Mouse (Mus musculus) liver, embryonic 11.5 days (tissue): ENCODE data around the gene Zfp119a. TPM values are rescaled to one million over a fixed set of nuclear protein-coding genes. Genes with fewer than 3 reads are reported as not detected.
A peak's percentile ranks its signal among the peaks of the same experiment; 100 is the strongest.
"Not testable (repeated sequence)": the region's sequence is repeated elsewhere in the genome, so short reads cannot be mapped to it uniquely, and the experiment has no call there.

ENCODE experiments used
- ATAC-seq: fragments of 200-750 bp; cut with Nextera tagmentation; replicated peaks from 2 replicates; pipeline ENCODE4 v1.8.0; 2017; ENCODE audit warnings: moderate number of reproducible peaks, mild to moderate bottlenecking, moderate TSS enrichment, moderate library complexity; ENCODE audit not compliant: low FRiP score
- DNase-seq: peaks from one replicate; pipeline ENCODE4 v3.0.0-alpha.2; 2017; ENCODE audit warnings: low spot score
- H3K27ac ChIP-seq: fragments of 300-500 bp; sonication (generic); 2 replicates; pipeline ENCODE4 v1.5.1; 2014; ENCODE audit warnings: mild to moderate bottlenecking, low read depth, low read length, control low read depth
- H3K27me3 ChIP-seq: fragments of 300-500 bp; sonication (generic); replicated peaks from 2 replicates; pipeline ENCODE4 v1.6.1; 2014; ENCODE audit warnings: low read length, mixed read lengths; ENCODE audit not compliant: control insufficient read depth, insufficient read depth
- H3K36me3 ChIP-seq: fragments of 300-500 bp; sonication (generic); 2 replicates; pipeline ENCODE4 v1.6.1; 2014; ENCODE audit warnings: mild to moderate bottlenecking, low read length, moderate library complexity, mixed read lengths; ENCODE audit not compliant: control insufficient read depth, insufficient read depth
- H3K4me1 ChIP-seq: fragments of 300-500 bp; sonication (generic); replicated peaks from 2 replicates; pipeline ENCODE4 v1.6.1; 2014; ENCODE audit warnings: low read length, mixed read lengths; ENCODE audit not compliant: control insufficient read depth, insufficient read depth
- H3K4me2 ChIP-seq: fragments of 300-500 bp; sonication (generic); 2 replicates; pipeline ENCODE4 v1.6.1; 2014; ENCODE audit warnings: mild to moderate bottlenecking, control low read depth, moderate library complexity
- H3K4me3 ChIP-seq: fragments of 300-500 bp; sonication (generic); 2 replicates; pipeline ENCODE4 v1.5.1; 2014; ENCODE audit warnings: low read depth, low read length, control low read depth
- H3K9ac ChIP-seq: fragments of 300-500 bp; sonication (generic); 2 replicates; pipeline ENCODE4 v1.6.1; 2014; ENCODE audit warnings: low read depth, low read length, control low read depth
- H3K9me3 ChIP-seq: fragments of 300-500 bp; sonication (generic); 2 replicates; pipeline ENCODE4 v1.6.1; 2016; ENCODE audit warnings: low read length, inconsistent platforms, mixed read lengths; ENCODE audit not compliant: control insufficient read depth
- WGBS: fragments of 180-500 bp; shearing (Covaris S2); extraction: QIAGEN DNeasy Blood & Tissue Kit; methylation state at CpG from one replicate; pipeline ENCODE4 v1.1.7; 2014; 5-methylcytosine and 5-hydroxymethylcytosine counted together
- polyA plus RNA-seq: library from polyadenylated mRNA; unstranded; fragments of >200 nt; fragmentation: Nextera tagmentation; extraction: Ambion mirVana; gene quantifications from 2 replicates; pipeline ENCODE4 v1.2.1, GENCODE M21; 2014

Gene Zfp119a
- polyA plus RNA-seq, result 4.7 and 5.0 TPM in 2 replicates

GRCm38 (mm10) chr17:55878636-55879369 lies at the start of gene Zfp119a:
Gene Zfp119a, minus strand, starts transcription at chr17:55878930.
- 1% methylated on average over 39 of the region's 53 CpGs for WGBS
- H3K36me3 ChIP-seq, result not testable (repeated sequence)

DNA sequence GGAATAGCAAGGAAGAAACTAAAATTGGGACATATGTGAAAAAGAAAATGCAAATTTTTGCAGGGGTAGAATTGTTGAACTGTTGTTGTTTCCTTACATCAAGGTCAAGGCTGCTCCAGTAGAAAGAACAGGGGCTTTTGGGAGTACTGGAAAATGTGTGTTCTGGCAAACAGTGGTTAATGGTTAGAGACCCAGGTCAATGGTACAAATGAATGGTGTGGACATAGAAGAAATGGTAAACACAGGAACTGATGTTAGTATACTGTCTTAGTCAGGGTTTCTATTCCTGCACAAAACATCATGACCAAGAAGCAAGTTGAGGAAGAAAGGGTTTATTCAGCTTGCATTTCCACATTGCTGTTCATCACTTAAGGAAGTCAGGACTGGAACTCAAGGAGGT lies 27.9 kb upstream of the Zfp119a start:
- Histone ChIP-seq H3K4me2 (no peak overlapping the region), H3K36me3 (no peaks in the 10 kb centered on the region), H3K27me3 (no peaks in the 10 kb centered on the region), H3K4me1 (no peaks in the 10 kb centered on the region), H3K27ac (no peak overlapping the region), H3K9me3 (no peaks in the 10 kb centered on the region), H3K4me3 (no peak overlapping the region), H3K9ac (no peak overlapping the region)
- no peak for DNase-seq
- ATAC-seq, result peak; percentile 52

More at GRCm38 (mm10) chr17:55878636-55879369, at the start of gene Zfp119a:
- peak; percentile 80 for DNase-seq
- peak within 1 kb of the TSS; percentile 57 for H3K4me3 ChIP-seq
- H3K27me3 ChIP-seq, H3K9me3 ChIP-seq, H3K4me1 ChIP-seq: not testable (repeated sequence)
- peak within 1 kb of the TSS; percentile 38; the same call in 1 of the 2 replicates for H3K27ac ChIP-seq
- H3K9ac ChIP-seq, result peak within 1 kb of the TSS; percentile 59
- ATAC-seq, result peak; percentile 99
- peak within 1 kb of the TSS; percentile 72 for H3K4me2 ChIP-seq

DNA sequence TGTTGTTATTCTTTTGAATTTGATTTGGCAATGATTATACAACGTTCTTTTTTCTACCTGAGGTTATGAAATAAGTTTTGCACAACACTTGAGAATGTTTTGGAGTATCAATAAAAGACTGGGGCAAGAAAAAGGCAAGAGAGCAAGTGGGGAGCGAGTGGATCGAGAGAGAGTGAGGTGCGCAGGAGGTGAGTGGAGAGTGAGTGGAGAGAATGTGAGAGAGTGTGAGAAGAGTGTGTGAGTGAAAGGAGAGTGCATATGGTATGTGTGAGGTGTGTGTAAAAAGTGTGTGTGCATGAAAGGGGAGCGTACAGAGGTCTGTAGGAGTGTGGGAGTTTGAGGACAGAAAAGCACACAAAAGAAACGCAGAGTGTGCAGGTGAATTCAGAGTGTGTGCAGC lies 25.4 kb upstream of the Zfp119a start:
- ATAC-seq, result no peak
- Histone ChIP-seq H3K36me3 (no peaks in the 10 kb centered on the region), H3K4me1 (no peaks in the 10 kb centered on the region), H3K9ac (no peak overlapping the region), H3K27ac (no peak overlapping the region), H3K27me3 (no peaks in the 10 kb centered on the region), H3K4me3 (no peak overlapping the region), H3K9me3 (no peaks in the 10 kb centered on the region), H3K4me2 (no peak overlapping the region)
- DNase-seq, result no peak
- 71% methylated on average over 6 of the region's 6 CpGs for WGBS

DNA sequence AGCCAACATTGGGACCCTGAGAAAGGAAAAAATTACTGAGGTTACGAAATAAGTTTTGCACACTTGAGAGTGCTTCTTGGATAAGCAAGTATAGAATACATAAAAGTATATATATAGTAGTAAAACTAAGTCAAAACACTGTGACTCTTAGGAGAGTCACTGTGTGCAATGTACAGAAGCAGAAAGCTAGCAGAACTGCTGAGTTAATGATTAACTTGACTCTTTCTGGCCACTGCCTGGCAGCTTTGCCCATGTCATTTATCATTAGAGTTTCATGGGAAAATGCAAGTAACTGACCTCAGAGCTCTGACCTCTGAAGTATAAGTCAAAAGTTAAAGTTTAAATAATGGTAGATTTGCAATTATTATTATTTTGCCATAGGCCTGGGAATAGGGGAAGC lies 25.0 kb upstream of the Zfp119a start:
- no peak overlapping the region for H3K9ac ChIP-seq
- H3K4me2 ChIP-seq, result no peak overlapping the region
- ATAC-seq, result peak; percentile 35; the same call in 1 of the 2 replicates
- H3K27ac ChIP-seq, result no peak overlapping the region
- no peaks in the 10 kb centered on the region for H3K4me1 ChIP-seq
- WGBS, result 59% methylated on average over 1 of the region's 1 CpGs
- no peak for DNase-seq
- no peaks in the 10 kb centered on the region for H3K9me3 ChIP-seq
- H3K27me3 ChIP-seq, result no peaks in the 10 kb centered on the region
- no peak overlapping the region for H3K4me3 ChIP-seq
- 0 out of 2 replicates have a peak, but pooled peaks cover 2% of the 10 kb centered on the region for H3K36me3 ChIP-seq

- Histone ChIP-seq H3K4me3 (no peak overlapping the region), H3K36me3 (peaks cover 3% of the 10 kb centered on the region), H3K9me3 (peaks cover 3% of the 10 kb centered on the region), H3K27ac (no peak overlapping the region), H3K27me3 (no peaks in the 10 kb centered on the region), H3K9ac (no peak overlapping the region), H3K4me2 (no peak overlapping the region), H3K4me1 (no peaks in the 10 kb centered on the region)
- WGBS, result 59% methylated on average over 2 of the region's 2 CpGs
- DNase-seq (no peak), ATAC-seq (no peak)
These were observed 24.4 kb upstream of the Zfp119a start for GRCm38 (mm10) chr17:55903087-55903486.

- not testable (repeated sequence) for H3K27ac ChIP-seq, H3K36me3 ChIP-seq, ATAC-seq, H3K27me3 ChIP-seq, DNase-seq, H3K4me1 ChIP-seq, H3K9me3 ChIP-seq
- Histone ChIP-seq H3K4me3 (peak overlapping the region; percentile 60), H3K4me2 (peak overlapping the region; percentile 68), H3K9ac (peak overlapping the region; percentile 44; the same call in 1 of the 2 replicates)
- WGBS, result 10% methylated on average over 6 of the region's 8 CpGs
These were observed 13.8 kb upstream of the Zfp119a start for GRCm38 (mm10) chr17:55892406-55892955.

- Histone ChIP-seq H3K4me2 (no peak overlapping the region), H3K27me3 (no peaks in the 10 kb centered on the region), H3K9me3 (no peaks in the 10 kb centered on the region), H3K27ac (no peak overlapping the region), H3K4me3 (no peak overlapping the region), H3K36me3 (no peaks in the 10 kb centered on the region), H3K9ac (no peak overlapping the region), H3K4me1 (no peaks in the 10 kb centered on the region)
- 58% methylated on average over 2 of the region's 2 CpGs for WGBS
- ATAC-seq (no peak), DNase-seq (no peak)
These were observed 6.2 kb upstream of the Zfp119a start for GRCm38 (mm10) chr17:55884912-55885311.

DNA sequence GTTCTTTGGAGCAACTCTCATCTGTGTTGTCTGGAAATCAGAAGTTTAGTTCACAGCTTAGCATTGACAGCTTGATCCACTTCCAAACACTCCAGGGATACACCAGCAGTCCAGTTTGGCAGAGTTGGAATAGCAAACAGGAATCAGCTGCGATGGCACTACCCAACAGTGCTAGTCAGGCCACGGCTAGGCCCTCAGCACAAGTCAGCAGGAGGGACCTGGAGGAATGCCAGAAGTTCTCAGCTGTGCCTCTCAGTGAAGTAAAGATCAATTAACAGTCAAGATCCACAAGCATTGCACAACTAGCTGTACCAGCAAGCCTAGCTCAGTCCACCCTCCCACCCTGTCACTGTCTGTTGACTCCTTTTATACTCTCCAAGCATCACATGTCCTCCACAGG lies 4.9 kb upstream of the Zfp119a start:
- no peak overlapping the region for H3K4me3 ChIP-seq
- no peak overlapping the region for H3K4me2 ChIP-seq
- 52% methylated on average over 2 of the region's 2 CpGs for WGBS
- no peak overlapping the region for H3K27ac ChIP-seq
- ATAC-seq, result no peak
- H3K4me1 ChIP-seq, result no peaks in the 10 kb centered on the region
- H3K9ac ChIP-seq, result no peak overlapping the region
- H3K9me3 ChIP-seq, result no peaks in the 10 kb centered on the region
- no peaks in the 10 kb centered on the region for H3K27me3 ChIP-seq
- H3K36me3 ChIP-seq, result no peaks in the 10 kb centered on the region
- no peak for DNase-seq

DNA sequence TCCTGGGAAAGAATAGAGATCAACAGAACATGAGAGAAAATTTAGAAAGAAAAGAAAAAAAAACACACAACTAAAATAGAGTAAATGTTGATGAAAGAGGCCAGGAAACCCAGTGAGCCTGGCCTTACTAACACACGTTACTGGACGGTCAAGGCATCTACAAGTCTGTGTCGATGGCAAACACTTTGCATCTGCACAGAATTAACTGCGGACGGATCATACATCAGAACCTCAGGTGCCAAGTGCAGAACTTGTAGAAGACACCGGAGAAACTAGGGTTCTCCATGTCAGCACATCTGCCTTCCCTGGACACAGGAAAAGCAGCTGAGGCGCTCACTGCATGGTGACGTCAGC lies 471 bp downstream of the Zfp119a start:
- H3K36me3 ChIP-seq, H3K4me1 ChIP-seq, H3K9me3 ChIP-seq, H3K27me3 ChIP-seq, DNase-seq, ATAC-seq: not testable (repeated sequence)
- peak overlapping the region; percentile 54 for H3K9ac ChIP-seq
- WGBS, result 5% methylated on average over 6 of the region's 8 CpGs
- H3K27ac ChIP-seq, result peak overlapping the region; percentile 38; the same call in 1 of the 2 replicates
- H3K4me3 ChIP-seq, result peak overlapping the region; percentile 57
- peak overlapping the region; percentile 72 for H3K4me2 ChIP-seq
